Mouse (Mus musculus) embryonic facial prominence, embryonic 15.5 days (tissue): ENCODE data around the gene Brca2. TPM values are rescaled to one million over a fixed set of nuclear protein-coding genes. Genes with fewer than 3 reads are reported as not detected.

Experiments used
- ATAC-seq: fragments of 200-750 bp; cut with Nextera tagmentation; 2 replicates; pipeline ENCODE4 v1.8.0; 2017; ENCODE audit warnings: low read depth, moderate TSS enrichment; ENCODE audit not compliant: insufficient number of reproducible peaks, low FRiP score, low TSS enrichment
- H3K27ac ChIP-seq: fragments of 300-500 bp; sonication (generic); replicated peaks from 2 replicates; pipeline ENCODE4 v1.5.1; 2015; ENCODE audit warnings: mild to moderate bottlenecking, inconsistent platforms
- H3K27me3 ChIP-seq: fragments of 300-500 bp; sonication (generic); 2 replicates; pipeline ENCODE4 v1.6.1; 2015; ENCODE audit warnings: inconsistent platforms
- H3K36me3 ChIP-seq: fragments of 300-500 bp; sonication (generic); 2 replicates; pipeline ENCODE4 v1.6.1; 2015; ENCODE audit warnings: mild to moderate bottlenecking, inconsistent platforms
- H3K4me1 ChIP-seq: fragments of 300-500 bp; sonication (generic); 2 replicates; pipeline ENCODE4 v1.6.1; 2015; ENCODE audit warnings: inconsistent platforms
- H3K4me2 ChIP-seq: fragments of 300-500 bp; sonication (generic); replicated peaks from 2 replicates; pipeline ENCODE4 v1.6.1; 2015; ENCODE audit warnings: mild to moderate bottlenecking, inconsistent platforms
- H3K4me3 ChIP-seq: fragments of 300-500 bp; sonication (generic); replicated peaks from 2 replicates; pipeline ENCODE4 v1.5.1; 2015; ENCODE audit warnings: mild to moderate bottlenecking, inconsistent platforms
- H3K9ac ChIP-seq: fragments of 300-500 bp; sonication (generic); 2 replicates; pipeline ENCODE4 v1.6.1; 2015; ENCODE audit warnings: inconsistent platforms
- H3K9me3 ChIP-seq: fragments of 300-500 bp; sonication (generic); replicated peaks from 2 replicates; pipeline ENCODE4 v1.6.1; 2016; ENCODE audit warnings: inconsistent platforms
- WGBS: fragments of 180-500 bp; shearing (Covaris S2); methylation state at CpG from one replicate; pipeline ENCODE4 v1.1.7; 2015; 5-methylcytosine and 5-hydroxymethylcytosine counted together
- polyA plus RNA-seq: library from polyadenylated mRNA; unstranded; fragments of >200 nt; fragmentation: Nextera tagmentation; extraction: Ambion mirVana; gene quantifications from 2 replicates; pipeline ENCODE4 v1.2.1, GENCODE M21; 2015

The Brca2 gene
- polyA plus RNA-seq, 1 experiment from 2014 or later, result 20.3 TPM

GRCm38 (mm10) chr5:150599301-150600294 lies 77.2 kb downstream of the Brca2 start:
- Histone ChIP-seq H3K9me3 (no peaks in the 10 kb centered on the region), H3K4me1 (peaks cover 3% of the 10 kb centered on the region), H3K36me3 (no peaks in the 10 kb centered on the region), H3K27ac (0 out of 2 replicates have a peak overlapping the region, but pooled peaks have one; percentile 28), H3K9ac (no peak overlapping the region), H3K27me3 (peaks cover 17% of the 10 kb centered on the region), H3K4me2 (no peak overlapping the region), H3K4me3 (no peak overlapping the region)
- WGBS, result 57% methylated on average over 13 of the region's 13 CpGs
- ATAC-seq, result no peak

GRCm38 (mm10) chr5:150600554-150601440 lies 78.4 kb downstream of the Brca2 start:
- no peak for ATAC-seq
- no peaks in the 10 kb centered on the region for H3K9me3 ChIP-seq
- no peaks in the 10 kb centered on the region for H3K36me3 ChIP-seq
- H3K27ac ChIP-seq, result no peak overlapping the region
- no peak overlapping the region for H3K4me2 ChIP-seq
- H3K4me1 ChIP-seq, result no peaks in the 10 kb centered on the region
- H3K4me3 ChIP-seq, result no peak overlapping the region
- H3K9ac ChIP-seq, result no peak overlapping the region
- WGBS, result 68% methylated on average over 20 of the region's 20 CpGs
- peaks cover 17% of the 10 kb centered on the region for H3K27me3 ChIP-seq

GRCm38 (mm10) chr5:150601441-150602230 lies 79.2 kb downstream of the Brca2 start:
- ATAC-seq, result no peak
- H3K4me2 ChIP-seq, result no peak overlapping the region
- H3K27ac ChIP-seq, result no peak overlapping the region
- 77% methylated on average over 14 of the region's 14 CpGs for WGBS
- H3K4me1 ChIP-seq, result no peaks in the 10 kb centered on the region
- no peak overlapping the region for H3K4me3 ChIP-seq
- H3K27me3 ChIP-seq, result peaks cover 10% of the 10 kb centered on the region
- H3K36me3 ChIP-seq, result no peaks in the 10 kb centered on the region
- H3K9me3 ChIP-seq, result no peaks in the 10 kb centered on the region
- no peak overlapping the region for H3K9ac ChIP-seq

- ATAC-seq, result no peak
- no peak overlapping the region for H3K4me2 ChIP-seq
- no peaks in the 10 kb centered on the region for H3K27me3 ChIP-seq
- WGBS, result 93% methylated on average over 6 of the region's 6 CpGs
- H3K36me3 ChIP-seq, result no peaks in the 10 kb centered on the region
- H3K4me1 ChIP-seq, result no peaks in the 10 kb centered on the region
- no peak overlapping the region for H3K4me3 ChIP-seq
- H3K27ac ChIP-seq, result no peak overlapping the region
- H3K9ac ChIP-seq, result no peak overlapping the region
- no peaks in the 10 kb centered on the region for H3K9me3 ChIP-seq
Observed at GRCm38 (mm10) chr5:150606131-150606530, 83.7 kb downstream of the Brca2 start.

- Histone ChIP-seq H3K4me2 (no peak overlapping the region), H3K4me3 (no peak overlapping the region), H3K27ac (no peak overlapping the region), H3K9ac (no peak overlapping the region), H3K27me3 (no peaks in the 10 kb centered on the region), H3K9me3 (no peaks in the 10 kb centered on the region), H3K36me3 (no peaks in the 10 kb centered on the region), H3K4me1 (no peaks in the 10 kb centered on the region)
- ATAC-seq, result no peak
- 91% methylated on average over 8 of the region's 8 CpGs for WGBS
Observed at GRCm38 (mm10) chr5:150607631-150608030, 85.2 kb downstream of the Brca2 start.

GRCm38 (mm10) chr5:150611136-150611535 lies 88.7 kb downstream of the Brca2 start:
- H3K27ac ChIP-seq, result no peak overlapping the region
- H3K9ac ChIP-seq, result no peak overlapping the region
- H3K27me3 ChIP-seq, result no peaks in the 10 kb centered on the region
- H3K9me3 ChIP-seq, result no peaks in the 10 kb centered on the region
- WGBS, result 41% methylated on average over 1 of the region's 1 CpGs
- H3K4me2 ChIP-seq, result no peak overlapping the region
- no peaks in the 10 kb centered on the region for H3K4me1 ChIP-seq
- H3K36me3 ChIP-seq, result no peaks in the 10 kb centered on the region
- ATAC-seq, result no peak
- no peak overlapping the region for H3K4me3 ChIP-seq

- Histone ChIP-seq H3K27ac (no peak overlapping the region), H3K4me1 (no peaks in the 10 kb centered on the region), H3K4me3 (no peak overlapping the region), H3K27me3 (no peaks in the 10 kb centered on the region), H3K9ac (no peak overlapping the region), H3K9me3 (no peaks in the 10 kb centered on the region), H3K36me3 (no peaks in the 10 kb centered on the region), H3K4me2 (no peak overlapping the region)
- WGBS, result 54% methylated on average over 12 of the region's 12 CpGs
- ATAC-seq, result no peak
Observed at GRCm38 (mm10) chr5:150611697-150612096, 89.3 kb downstream of the Brca2 start.

- H3K27ac ChIP-seq, result no peak overlapping the region
- 82% methylated on average over 2 of the region's 2 CpGs for WGBS
- ATAC-seq, result no peak
- no peaks in the 10 kb centered on the region for H3K4me1 ChIP-seq
- H3K36me3 ChIP-seq, result no peaks in the 10 kb centered on the region
- H3K4me3 ChIP-seq, result no peak overlapping the region
- H3K27me3 ChIP-seq, result no peaks in the 10 kb centered on the region
- no peak overlapping the region for H3K9ac ChIP-seq
- H3K4me2 ChIP-seq, result no peak overlapping the region
- H3K9me3 ChIP-seq, result no peaks in the 10 kb centered on the region
Observed at GRCm38 (mm10) chr5:150614054-150614453, 91.6 kb downstream of the Brca2 start.

- Histone ChIP-seq H3K27ac (no peak overlapping the region), H3K9ac (no peak overlapping the region), H3K9me3 (no peaks in the 10 kb centered on the region), H3K4me2 (no peak overlapping the region), H3K4me1 (no peaks in the 10 kb centered on the region), H3K27me3 (no peaks in the 10 kb centered on the region), H3K36me3 (no peaks in the 10 kb centered on the region), H3K4me3 (no peak overlapping the region)
- 90% methylated on average over 2 of the region's 2 CpGs for WGBS
- no peak for ATAC-seq
Observed at GRCm38 (mm10) chr5:150616216-150616615, 93.8 kb downstream of the Brca2 start.

- 85% methylated on average over 3 of the region's 3 CpGs for WGBS
- Histone ChIP-seq H3K27ac (no peak overlapping the region), H3K27me3 (no peaks in the 10 kb centered on the region), H3K9me3 (no peaks in the 10 kb centered on the region), H3K9ac (no peak overlapping the region), H3K36me3 (no peaks in the 10 kb centered on the region), H3K4me3 (no peak overlapping the region), H3K4me2 (no peak overlapping the region), H3K4me1 (no peaks in the 10 kb centered on the region)
- ATAC-seq, result no peak
Observed at GRCm38 (mm10) chr5:150616731-150617130, 94.3 kb downstream of the Brca2 start.
